Mouse (Mus musculus): ENCODE measurements around the gene Adra1b.

The Adra1b gene

DNA sequence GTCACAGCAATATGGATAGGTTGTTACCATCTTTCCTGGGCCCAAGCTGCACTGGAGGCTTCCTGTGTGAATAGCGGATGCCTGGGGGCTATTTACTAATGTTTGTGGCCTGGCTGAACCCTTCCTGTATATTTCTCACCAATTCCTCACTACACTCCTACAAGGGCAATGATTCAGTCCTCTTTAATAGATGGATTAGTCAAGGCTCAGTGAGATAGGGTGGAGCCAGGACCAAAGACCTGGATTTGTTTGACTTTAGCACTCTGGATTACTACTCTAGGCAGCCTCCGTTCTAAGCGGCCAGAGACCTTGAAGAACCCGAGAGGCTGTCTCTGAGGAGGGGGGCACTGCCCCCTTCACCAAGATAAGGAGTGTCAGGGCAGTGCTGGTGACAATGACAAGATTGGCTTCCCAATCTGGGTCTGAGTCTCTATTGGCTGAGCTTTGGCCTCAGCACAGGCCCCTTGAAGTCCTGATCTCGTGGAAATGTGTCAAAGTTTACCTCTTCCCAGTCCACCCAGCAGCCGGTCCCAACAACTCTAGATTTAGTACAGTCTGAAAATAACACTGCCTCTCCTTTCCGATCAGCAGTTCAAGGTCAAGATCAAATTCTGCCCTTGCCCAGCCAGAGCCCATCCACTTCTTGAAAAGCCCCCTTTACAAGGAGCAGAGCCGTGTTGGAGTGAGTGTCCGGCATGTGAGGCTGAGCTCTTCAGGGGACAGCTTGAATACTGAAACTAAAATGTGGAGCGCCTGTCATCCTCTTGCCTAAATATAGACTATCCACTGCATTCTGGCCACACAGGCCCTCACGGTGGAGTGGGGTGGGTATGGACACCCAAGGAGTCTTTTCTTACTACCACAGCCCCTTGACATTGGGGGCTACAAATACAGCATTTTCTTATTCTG lies 80.2 kb downstream of the Adra1b start:
- DNase-seq (ENCODE audit: low read depth, low spot score): no peak

- no peak for DNase-seq (ENCODE audit: low read depth, low spot score)
Observed at GRCm38 (mm10) chr11:43817368-43817923, 83.6 kb downstream of the Adra1b start.

DNA sequence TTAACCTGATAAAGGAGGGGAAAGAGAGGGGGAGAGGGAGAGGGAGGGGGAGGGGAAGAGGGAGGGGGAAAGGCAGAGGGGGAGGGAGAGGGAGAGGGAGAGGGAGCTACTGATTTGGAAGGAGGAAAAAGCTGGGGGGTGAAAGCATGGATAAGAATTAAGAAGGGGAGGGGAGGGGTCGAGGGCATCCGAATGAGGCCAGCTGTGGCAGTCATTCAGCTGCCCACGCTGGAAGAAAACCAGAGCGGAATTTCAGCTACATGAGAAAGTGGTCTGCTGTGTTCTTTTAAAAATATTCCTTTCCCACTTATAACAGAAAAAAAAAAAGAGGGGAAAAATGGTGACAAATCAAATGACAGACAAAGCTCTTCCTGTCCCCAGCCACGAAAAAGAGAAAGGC lies 88.5 kb downstream of the Adra1b start:
- no peak for DNase-seq (ENCODE audit: low read depth, low spot score)

GRCm38 (mm10) chr11:43807732-43808131 lies 93.3 kb downstream of the Adra1b start:
- DNase-seq (ENCODE audit: low read depth, low spot score): no peak

GRCm38 (mm10) chr11:43795992-43796391 lies 105.0 kb downstream of the Adra1b start:
- DNase-seq (ENCODE audit: low read depth, low spot score): no peak

DNA sequence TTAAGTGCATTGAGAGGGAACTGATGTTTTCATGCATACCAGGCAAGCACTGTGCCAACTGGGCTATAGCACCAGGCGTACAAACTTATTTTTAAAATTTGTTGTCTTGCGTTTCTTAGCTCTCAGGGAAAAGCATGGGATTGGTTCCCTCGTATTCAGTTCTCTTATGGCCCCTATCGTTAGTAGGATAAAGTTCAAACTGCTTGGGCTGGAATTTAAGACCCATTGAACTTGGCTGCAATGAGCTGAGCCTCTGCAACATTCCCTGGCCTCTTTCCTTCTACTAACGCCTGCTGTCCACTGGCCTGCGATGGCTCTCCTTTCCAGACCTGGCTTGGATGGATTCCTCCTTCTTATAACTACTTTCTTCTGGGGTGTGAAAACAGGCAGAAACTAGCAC lies 110.6 kb downstream of the Adra1b start:
- no peak for DNase-seq (ENCODE audit: low read depth, low spot score)

DNA sequence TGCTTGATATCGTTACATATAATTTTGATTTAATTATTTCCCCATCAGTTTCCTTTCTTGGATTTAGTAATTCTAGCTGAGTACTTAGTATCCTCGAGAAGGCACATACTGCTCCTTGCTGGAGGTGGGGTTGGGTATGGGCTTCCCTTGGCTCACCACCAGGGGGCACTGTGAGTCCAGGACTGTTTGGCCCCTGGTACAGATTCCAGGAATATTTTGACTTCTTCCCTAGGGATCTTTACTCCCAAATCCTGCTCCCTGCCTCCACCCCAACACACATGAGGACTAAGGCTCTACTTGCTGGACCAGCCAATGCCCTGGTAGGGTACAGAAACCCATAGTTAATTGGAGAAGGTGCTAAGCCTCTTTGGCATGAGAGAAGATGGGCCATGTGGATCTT lies 117.2 kb downstream of the Adra1b start:
- DNase-seq (ENCODE audit: low read depth, low spot score): peak; percentile 74

- DNase-seq (ENCODE audit: low read depth, low spot score): no peak
Observed at GRCm38 (mm10) chr11:43783106-43783505, 117.9 kb downstream of the Adra1b start.

GRCm38 (mm10) chr11:43779551-43779950 lies 121.5 kb downstream of the Adra1b start:
- DNase-seq (ENCODE audit: low read depth, low spot score): no peak

GRCm38 (mm10) chr11:43776324-43776694 lies 124.7 kb downstream of the Adra1b start:
- DNase-seq (ENCODE audit: low read depth, low spot score): no peak

GRCm38 (mm10) chr11:43775469-43776323 lies 125.3 kb downstream of the Adra1b start:
- no peak for DNase-seq (ENCODE audit: low read depth, low spot score)

GRCm38 (mm10) chr11:43773725-43774124 lies 127.3 kb downstream of the Adra1b start:
- no peak for DNase-seq (ENCODE audit: low read depth, low spot score)

DNA sequence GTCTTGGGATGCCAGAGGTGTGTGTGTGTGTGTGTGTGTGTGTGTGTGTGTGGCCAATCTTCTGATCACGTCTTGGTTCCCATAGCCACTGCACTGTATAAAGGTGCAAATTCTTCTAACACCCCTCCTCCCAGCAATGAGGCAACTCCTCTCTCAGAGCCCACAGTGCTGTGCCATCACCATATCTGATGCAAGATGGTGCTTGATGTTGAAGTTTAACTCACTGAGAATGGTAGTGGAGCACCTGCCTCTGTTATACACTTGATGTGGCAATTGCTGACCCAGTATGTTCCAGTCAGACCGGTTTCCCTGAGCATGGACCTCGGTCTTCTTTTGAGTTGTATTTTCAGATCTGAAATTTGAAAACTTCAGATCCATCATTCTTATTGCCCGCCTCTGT lies 130.9 kb downstream of the Adra1b start:
- no peak for DNase-seq (ENCODE audit: low read depth, low spot score)

DNA sequence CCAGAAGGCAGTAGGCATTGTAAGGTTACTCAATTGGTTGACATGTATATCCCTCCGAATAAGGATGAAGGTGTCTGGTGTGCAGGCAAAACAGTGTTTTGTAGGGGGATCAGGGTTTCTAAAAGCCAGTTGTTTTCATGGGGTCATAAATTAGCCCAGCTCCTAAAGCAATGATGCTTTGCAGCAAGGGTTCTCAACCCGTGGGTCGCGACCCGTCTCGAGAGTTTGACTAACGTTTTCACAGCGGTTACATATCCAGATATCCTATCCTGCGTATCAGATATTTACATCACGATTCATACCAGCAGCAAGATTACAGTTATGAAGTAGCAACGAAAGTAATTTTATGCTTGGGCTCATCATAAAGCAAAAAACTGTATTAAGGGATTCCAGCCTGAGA lies 133.3 kb downstream of the Adra1b start:
- no peak for DNase-seq (ENCODE audit: low read depth, low spot score)

DNA sequence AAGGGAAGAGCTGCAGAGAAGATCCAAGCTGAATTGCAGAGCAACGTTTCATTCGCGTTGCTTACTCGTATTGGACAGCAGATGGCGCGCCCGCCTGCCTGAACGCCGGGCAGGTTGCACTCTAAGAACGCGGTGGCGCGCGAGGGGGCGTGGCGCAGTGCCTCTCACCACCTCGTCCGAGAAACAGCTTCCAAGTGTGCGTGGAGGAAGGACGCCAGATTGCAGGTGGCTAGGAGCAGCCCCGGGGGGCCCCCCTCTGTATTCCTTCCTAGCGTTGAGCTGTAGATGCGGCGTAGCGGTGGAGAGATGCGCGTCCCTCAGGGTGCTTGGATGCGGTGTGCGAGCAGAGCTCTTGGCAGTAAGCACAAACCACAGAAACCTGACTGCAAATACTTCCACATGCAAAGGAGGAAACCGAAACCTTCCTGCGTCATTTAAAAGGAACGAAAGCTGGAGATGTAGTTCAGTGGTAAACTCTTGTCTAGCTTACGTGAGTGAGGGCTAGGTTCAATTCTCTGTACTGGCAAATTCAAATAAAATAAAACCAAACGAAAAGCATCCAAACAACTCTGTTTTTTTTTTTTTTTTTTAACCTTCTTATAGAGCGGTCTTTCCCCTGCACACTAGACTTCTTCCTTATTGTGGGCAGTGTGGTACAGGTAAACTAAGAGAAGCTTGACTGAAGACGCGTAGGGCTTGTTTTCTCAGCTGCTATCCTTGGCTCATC lies 133.9 kb downstream of the Adra1b start:
- DNase-seq (ENCODE audit: low read depth, low spot score): peak; percentile 72

DNA sequence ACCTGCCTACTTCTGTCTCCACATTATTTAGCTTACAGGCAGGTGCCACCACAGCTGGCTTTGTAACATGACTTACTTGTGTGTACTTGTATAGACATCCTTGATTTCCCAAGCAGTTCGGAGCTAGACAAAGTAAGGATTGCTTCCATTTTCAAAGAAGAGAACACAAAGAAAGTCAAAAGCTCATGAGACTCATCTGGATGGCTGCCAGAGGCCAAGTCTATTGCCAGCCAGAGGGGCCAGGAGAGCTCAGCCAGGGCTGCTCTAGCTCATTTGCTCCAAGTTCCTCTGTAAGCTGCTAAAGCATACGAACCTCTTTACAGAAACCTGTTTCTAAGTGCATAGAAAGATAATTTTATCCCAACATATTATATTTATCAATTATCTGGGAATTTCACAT lies 142.6 kb downstream of the Adra1b start:
- DNase-seq (ENCODE audit: low read depth, low spot score): no peak

- no peak for DNase-seq (ENCODE audit: low read depth, low spot score)
Observed at GRCm38 (mm10) chr11:43755411-43755810, 145.6 kb downstream of the Adra1b start.

- no peak for DNase-seq (ENCODE audit: low read depth, low spot score)
Observed at GRCm38 (mm10) chr11:43754568-43754967, 146.4 kb downstream of the Adra1b start.

DNA sequence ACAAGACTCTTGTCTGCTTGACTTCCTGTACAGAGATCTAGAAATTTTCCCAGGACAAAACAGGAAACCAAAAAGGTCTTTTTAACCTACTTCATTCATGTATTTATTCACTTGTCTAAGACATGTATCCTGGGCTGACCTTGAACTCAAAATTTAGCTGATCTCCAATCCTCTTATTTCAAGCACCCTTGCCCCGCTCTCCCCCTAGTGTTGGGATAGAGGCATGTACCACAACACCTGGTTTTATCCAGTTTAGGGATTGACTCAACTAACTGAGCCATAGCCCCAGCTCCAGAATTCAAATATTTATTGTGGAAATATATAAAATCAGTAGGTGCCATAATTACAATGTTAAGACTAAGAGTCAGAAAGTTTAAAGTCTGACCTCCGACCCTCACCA lies 149.5 kb downstream of the Adra1b start:
- DNase-seq (ENCODE audit: low read depth, low spot score): no peak

DNA sequence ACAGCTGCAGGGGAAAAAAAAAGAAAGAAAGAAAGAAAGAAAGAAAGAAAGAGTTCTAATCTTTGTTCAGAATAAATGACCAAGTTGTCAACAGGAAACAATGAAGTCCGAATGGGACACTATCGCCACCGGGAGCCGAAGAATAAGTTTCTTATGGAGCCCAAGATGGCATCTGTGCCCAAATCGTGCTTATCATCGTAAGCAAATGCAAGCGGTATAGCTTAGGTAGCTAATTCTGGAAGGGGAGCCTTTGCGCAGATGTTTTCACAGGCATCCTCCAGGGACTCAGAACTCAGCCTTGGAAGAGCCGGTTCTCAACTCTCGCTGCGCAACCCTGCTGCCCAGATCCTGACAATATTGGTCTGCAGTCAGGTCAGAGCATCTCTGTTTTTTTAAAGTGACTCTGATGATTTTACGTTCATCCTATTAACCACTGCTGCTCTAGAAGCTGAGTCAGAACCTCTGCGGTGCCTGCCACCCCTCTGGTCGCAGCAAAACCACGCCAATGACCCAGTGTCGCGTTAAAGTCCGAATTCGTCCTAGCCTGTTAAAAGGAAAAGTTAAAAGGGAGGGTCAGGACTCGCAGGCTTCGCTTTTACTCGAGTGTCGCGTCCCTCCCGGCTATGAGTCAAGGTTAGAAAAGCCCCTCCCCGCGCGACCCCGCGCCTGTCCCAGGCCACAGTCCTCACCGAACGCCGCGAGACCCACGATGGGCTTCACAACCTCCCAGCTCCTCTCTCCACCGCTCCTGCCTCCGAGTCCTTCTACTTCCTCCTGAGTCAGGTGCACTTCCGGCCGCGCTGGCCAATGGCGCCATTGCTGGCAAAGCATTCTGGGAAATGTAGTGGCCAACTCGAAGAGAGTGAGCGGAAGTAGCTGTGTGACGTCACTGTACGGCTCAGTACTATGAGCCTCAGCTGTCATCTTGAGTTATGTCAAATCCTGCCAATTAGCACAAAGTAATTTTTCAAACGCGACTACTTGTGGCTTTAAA lies 153.5 kb downstream of the Adra1b start, which contains the start of gene Ttc1:
Ttc1 (minus strand) TSS at position 776 of the 994 bp plus-strand sequence.
- peak; percentile 97 for DNase-seq (ENCODE audit: low read depth, low spot score)

All from forelimb bud, embryonic 11.5 days (tissue).